Mouse (Mus musculus) cerebellum, adult 2 months (tissue): ENCODE measurements around the gene Mocs2. TPM values are rescaled to one million over a fixed set of nuclear protein-coding genes. Genes with fewer than 3 reads are reported as not detected.

Experiments
- DNase-seq, 2 experiments: peaks; one replicate each; pipeline ENCODE4 v3.0.0; 2021
- H3K27ac ChIP-seq: fragments of 200-500 bp; 2 replicates; pipeline ENCODE4 v1.5.1; 2012; ENCODE audit warnings: low read length, control low read depth, inconsistent platforms; ENCODE audit not compliant: insufficient read depth
- H3K27me3 ChIP-seq: fragments of 200-500 bp; 2 replicates; pipeline ENCODE4 v1.6.1; 2012; ENCODE audit warnings: inconsistent platforms, mild to moderate bottlenecking, low read length, moderate library complexity; ENCODE audit not compliant: control insufficient read depth, insufficient read depth
- H3K4me1 ChIP-seq: fragments of 200-500 bp; 2 replicates; pipeline ENCODE4 v1.6.1; 2011; ENCODE audit warnings: low read length; ENCODE audit not compliant: control insufficient read depth, insufficient read depth
- H3K4me3 ChIP-seq: fragments of 200-500 bp; replicated peaks from 2 replicates; pipeline ENCODE3; 2011; ENCODE audit warnings: mild to moderate bottlenecking, low read depth, low read length, control low read depth; ENCODE audit not compliant: insufficient read depth
- CTCF ChIP-seq: fragments of 200-500 bp; IDR thresholded peaks from 2 replicates; pipeline ENCODE4 v1.5.1; 2011; ENCODE audit warnings: low read depth, mild to moderate bottlenecking, control low read depth, low read length, moderate library complexity, borderline replicate concordance; ENCODE audit not compliant: insufficient read depth
- POLR2A ChIP-seq: fragments of 200-500 bp; IDR thresholded peaks from 2 replicates; pipeline ENCODE4 v1.6.1; 2011; ENCODE audit warnings: low read length, control low read depth, borderline replicate concordance; ENCODE audit not compliant: insufficient read depth
- WGBS: fragments of 180-500 bp; shearing (Covaris S2); methylation state at CpG from one replicate; pipeline ENCODE4 v1.1.7; 2018; 5-methylcytosine and 5-hydroxymethylcytosine counted together
- polyA plus RNA-seq: library from polyadenylated mRNA; depleted of rRNA; stranded (reverse); fragments of >200 nt; gene quantifications from 2 replicates; pipeline ENCODE4 v1.2.3, GENCODE M21; 2012; rRNA removed

The Mocs2 gene
- polyA plus RNA-seq, 1 experiment = 91.4 TPM

DNA sequence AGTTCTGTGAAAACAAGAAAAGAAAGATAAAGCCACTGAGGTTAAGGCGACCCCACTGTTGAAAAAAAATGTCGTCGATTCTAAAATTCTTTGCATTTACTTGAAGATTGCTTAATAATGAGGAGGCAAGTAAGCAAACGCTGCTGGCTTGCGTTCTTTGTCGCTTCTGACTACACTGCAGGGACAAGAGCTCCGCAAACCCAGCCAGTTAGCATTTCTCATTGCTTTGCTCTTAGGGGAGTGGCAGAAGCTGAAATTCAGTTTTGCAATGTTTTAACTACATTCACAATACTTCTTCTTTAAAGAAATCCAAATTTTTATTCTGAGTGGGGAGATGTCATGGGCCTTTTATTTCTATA is 38.2 kb downstream of the Mocs2 start:
- no peaks in the 10 kb centered on the region for H3K27me3 ChIP-seq
- DNase-seq = no peak
- no peaks in the 10 kb centered on the region for H3K4me1 ChIP-seq
- no peak overlapping the region for H3K4me3 ChIP-seq
- TF ChIP-seq CTCF (no peak), POLR2A (no peak)
- 66% methylated on average over 7 of the region's 7 CpGs for WGBS
- H3K27ac ChIP-seq = no peak overlapping the region

GRCm38 (mm10) chr13:114857525-114857924 is 39.5 kb downstream of the Mocs2 start:
- 95% methylated on average over 4 of the region's 4 CpGs for WGBS
- H3K27ac ChIP-seq = no peak overlapping the region
- no peak overlapping the region for H3K4me3 ChIP-seq
- no peak for DNase-seq
- no peak for TF ChIP-seq CTCF
- TF ChIP-seq POLR2A = no peak
- no peaks in the 10 kb centered on the region for H3K27me3 ChIP-seq
- no peaks in the 10 kb centered on the region for H3K4me1 ChIP-seq

DNA sequence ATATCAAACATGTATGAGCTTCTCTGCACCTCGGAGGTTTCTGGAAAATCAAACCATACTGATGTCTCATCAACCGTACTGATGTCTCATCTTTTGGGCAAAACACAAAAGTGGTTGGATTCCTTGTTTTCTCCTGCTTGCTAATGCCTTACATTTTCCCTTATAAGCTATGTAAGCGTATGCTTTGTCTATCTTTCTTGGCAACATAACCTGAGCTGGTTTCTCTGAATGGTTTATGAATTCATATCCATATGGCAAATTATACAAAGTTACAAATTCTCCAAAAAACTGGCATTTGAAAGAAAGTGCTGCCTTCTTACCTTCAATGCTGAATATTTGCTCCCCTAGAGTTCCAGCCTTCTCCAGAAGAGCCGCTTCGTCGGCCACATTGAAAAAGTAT is 56.7 kb downstream of the Mocs2 start:
- no peaks in the 10 kb centered on the region for H3K4me1 ChIP-seq
- DNase-seq = no peak
- WGBS = 93% methylated on average over 6 of the region's 6 CpGs
- no peak overlapping the region for H3K27ac ChIP-seq
- H3K4me3 ChIP-seq = no peak overlapping the region
- TF ChIP-seq CTCF (no peak), POLR2A (no peak)
- H3K27me3 ChIP-seq = no peaks in the 10 kb centered on the region

- Histone ChIP-seq H3K4me1 (no peaks in the 10 kb centered on the region), H3K4me3 (no peak overlapping the region), H3K27me3 (no peaks in the 10 kb centered on the region), H3K27ac (no peak overlapping the region)
- TF ChIP-seq POLR2A = no peak
- no peak for TF ChIP-seq CTCF
- no peak for DNase-seq
- 88% methylated on average over 2 of the region's 2 CpGs for WGBS
Measured at GRCm38 (mm10) chr13:114876005-114876520, 58.0 kb downstream of the Mocs2 start.

DNA sequence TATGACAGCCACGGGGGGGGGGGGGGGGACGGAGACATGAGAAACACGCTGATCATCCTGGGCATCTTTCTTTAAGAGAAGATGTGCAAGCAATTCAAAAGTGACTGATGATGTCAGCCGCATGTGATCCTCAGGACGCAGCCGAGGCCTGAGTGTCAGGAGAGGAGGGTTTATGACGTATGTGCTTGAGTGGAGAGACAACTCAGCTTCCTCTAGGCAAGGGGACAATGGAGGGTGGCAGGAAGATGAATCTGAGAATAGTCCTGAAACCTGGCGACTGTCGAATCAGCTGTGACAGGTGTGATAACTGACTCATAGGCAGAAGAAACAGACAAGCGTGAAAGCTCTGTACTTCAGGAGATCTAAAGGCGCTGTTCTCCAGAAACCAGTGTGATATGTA is 60.6 kb downstream of the Mocs2 start:
- WGBS = 87% methylated on average over 11 of the region's 11 CpGs
- Histone ChIP-seq H3K4me3 (no peak overlapping the region), H3K27ac (no peak overlapping the region), H3K4me1 (no peaks in the 10 kb centered on the region), H3K27me3 (no peaks in the 10 kb centered on the region)
- TF ChIP-seq CTCF = no peak
- TF ChIP-seq POLR2A = no peak
- no peak for DNase-seq

Other genes with a start within 250 kb of the Mocs2 start
- gene Itga2, start 113.9 kb downstream of the Mocs2 start, polyA plus RNA-seq = 0.10 and 0.13 TPM in 2 replicates